In the genomic region with DNA sequence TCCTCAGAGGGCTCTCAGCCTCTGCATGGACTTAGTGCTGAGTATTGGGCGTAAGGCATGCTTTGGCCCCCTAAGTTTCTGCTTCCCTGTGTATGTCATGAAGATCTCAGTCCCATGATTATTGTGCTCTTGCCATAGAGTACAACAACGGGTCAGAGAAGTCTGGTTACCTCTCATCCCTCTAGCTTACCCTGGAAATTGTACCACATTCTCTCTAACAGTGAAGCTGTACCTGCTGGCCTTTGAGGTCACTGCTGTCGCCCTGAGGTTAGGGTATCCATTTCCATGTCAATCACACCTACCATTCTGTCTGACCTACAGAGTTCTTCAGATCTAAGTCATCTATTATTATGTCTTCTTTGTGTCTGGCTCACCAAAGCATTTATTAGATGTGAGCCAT, we compare ENCODE assay signal across 13 mouse cellular contexts.
DNase-seq lines count a peak whose midpoint lies in the region; ATAC-seq lines count a peak whose summit lies in the region.
"Had no signal": no experiment of that assay in that cellular context is flagged by ENCODE, and none has a peak within 500 bp of the region (broad histone marks: within the 10 kb centered on the region; RNA-seq: fewer than 3 reads in every experiment).

No protein-coding gene starts in this region.

- no peaks in the 10 kb centered on the region for H3K27me3 ChIP-seq in intestine, embryonic 14.5 days (replicated peaks; ENCODE audit: control insufficient read depth, insufficient read depth, low read length)
- H3K27me3 ChIP-seq in intestine, embryonic 15.5 days (replicated peaks), result no peaks in the 10 kb centered on the region
- H3K27me3 ChIP-seq: heart, embryonic 15.5 days; liver, embryonic 15.5 days had no signal

- H3K27ac ChIP-seq in intestine, embryonic 14.5 days (ENCODE audit: low read depth), result no peak overlapping the region
- H3K27ac ChIP-seq in intestine, embryonic 15.5 days, result no peak overlapping the region
- H3K27ac ChIP-seq: heart, embryonic 15.5 days; liver, embryonic 15.5 days had no signal

- H3K9ac ChIP-seq in intestine, embryonic 14.5 days (ENCODE audit: low read length), result no peak overlapping the region
- no peak overlapping the region for H3K9ac ChIP-seq in intestine, embryonic 15.5 days
- H3K9ac ChIP-seq: heart, embryonic 15.5 days; liver, embryonic 15.5 days had no signal

- H3K4me3 ChIP-seq in intestine, embryonic 14.5 days (ENCODE audit: low read depth, low read length), result no peak overlapping the region
- no peak overlapping the region for H3K4me3 ChIP-seq in intestine, embryonic 15.5 days (replicated peaks)
- H3K4me3 ChIP-seq: heart, embryonic 15.5 days; liver, embryonic 15.5 days had no signal

- H3K4me2 ChIP-seq in intestine, embryonic 14.5 days (ENCODE audit: low read length), result no peak overlapping the region
- no peak overlapping the region for H3K4me2 ChIP-seq in intestine, embryonic 15.5 days (replicated peaks)
- H3K4me2 ChIP-seq: heart, embryonic 15.5 days; liver, embryonic 15.5 days had no signal

- H3K9me3 ChIP-seq in intestine, embryonic 14.5 days (ENCODE audit: control insufficient read depth, low read length), result peaks cover 25% of the 10 kb centered on the region
- H3K9me3 ChIP-seq in intestine, embryonic 15.5 days, result 0 out of 2 replicates have a peak, but pooled peaks cover 6% of the 10 kb centered on the region

- no peaks in the 10 kb centered on the region for H3K36me3 ChIP-seq in intestine, embryonic 14.5 days (ENCODE audit: control insufficient read depth, insufficient read depth, low read length)
- H3K36me3 ChIP-seq in intestine, embryonic 15.5 days, result no peaks in the 10 kb centered on the region
- H3K36me3 ChIP-seq: heart, embryonic 15.5 days; liver, embryonic 15.5 days had no signal

- 46% methylated on average over 3 of the region's 3 CpGs for WGBS in intestine, embryonic 14.5 days
- WGBS in intestine, embryonic 15.5 days, result 47% methylated on average over 3 of the region's 3 CpGs

- DNase-seq in intestine, embryonic 14.5 days (ENCODE audit: low spot score), result no peak
- DNase-seq in ES-CJ7 (ENCODE audit: low read depth, low spot score) (peak; percentile 51), ZHBTc4 (ENCODE audit: low read depth, low spot score) (peak; percentile 32)
- DNase-seq in thymus, postnatal 14 days, result no peak
- DNase-seq in frontal cortex, postnatal 36 days (ENCODE audit: low spot score in 2 of 2), result no peak
- DNase-seq: cerebellum, adult 9-11 months; kidney, adult 9 months; layer of hippocampus, postnatal 36 days; thymus, adult 2 months had no signal

- H3K4me1 ChIP-seq in intestine, embryonic 14.5 days (replicated peaks; ENCODE audit: control insufficient read depth, insufficient read depth, low read length), result no peaks in the 10 kb centered on the region
- H3K4me1 ChIP-seq in intestine, embryonic 15.5 days (replicated peaks), result no peaks in the 10 kb centered on the region
- H3K4me1 ChIP-seq: heart, embryonic 15.5 days; liver, embryonic 15.5 days had no signal

- ATAC-seq in intestine, embryonic 14.5 days (replicated peaks; ENCODE audit: low FRiP score, low TSS enrichment, low read depth), result 0 out of 2 replicates have a peak, but pooled peaks have one; percentile 6
- no peak for ATAC-seq in intestine, embryonic 15.5 days
- ATAC-seq in megakaryocyte, adult 5-6 weeks (ENCODE audit: poor library complexity, severe bottlenecking), result peak; percentile 6; the same call in 1 of the 2 replicates

Comparison
In these comparisons a context has a peak if more than half of its experiments do, and no peak if none do; other contexts are left out.
1. DNase-seq: peak in ES-CJ7 (single experiment) and ZHBTc4 (single experiment); none in intestine, embryonic 14.5 days (single experiment), thymus, postnatal 14 days (single experiment) and frontal cortex, postnatal 36 days (0 of 2).